Mouse (Mus musculus) embryonic facial prominence, embryonic 15.5 days (tissue): ENCODE results near the gene L3mbtl3. TPM values are rescaled to one million over a fixed set of nuclear protein-coding genes. Genes with fewer than 3 reads are reported as not detected.

Source experiments
- ATAC-seq: fragments of 200-750 bp; cut with Nextera tagmentation; 2 replicates; pipeline ENCODE4 v1.8.0; 2017; ENCODE audit warnings: low read depth, moderate TSS enrichment; ENCODE audit not compliant: insufficient number of reproducible peaks, low FRiP score, low TSS enrichment
- H3K27ac ChIP-seq: fragments of 300-500 bp; sonication (generic); replicated peaks from 2 replicates; pipeline ENCODE4 v1.5.1; 2015; ENCODE audit warnings: mild to moderate bottlenecking, inconsistent platforms
- H3K27me3 ChIP-seq: fragments of 300-500 bp; sonication (generic); 2 replicates; pipeline ENCODE4 v1.6.1; 2015; ENCODE audit warnings: inconsistent platforms
- H3K36me3 ChIP-seq: fragments of 300-500 bp; sonication (generic); 2 replicates; pipeline ENCODE4 v1.6.1; 2015; ENCODE audit warnings: mild to moderate bottlenecking, inconsistent platforms
- H3K4me1 ChIP-seq: fragments of 300-500 bp; sonication (generic); 2 replicates; pipeline ENCODE4 v1.6.1; 2015; ENCODE audit warnings: inconsistent platforms
- H3K4me2 ChIP-seq: fragments of 300-500 bp; sonication (generic); replicated peaks from 2 replicates; pipeline ENCODE4 v1.6.1; 2015; ENCODE audit warnings: mild to moderate bottlenecking, inconsistent platforms
- H3K4me3 ChIP-seq: fragments of 300-500 bp; sonication (generic); replicated peaks from 2 replicates; pipeline ENCODE4 v1.5.1; 2015; ENCODE audit warnings: mild to moderate bottlenecking, inconsistent platforms
- H3K9ac ChIP-seq: fragments of 300-500 bp; sonication (generic); 2 replicates; pipeline ENCODE4 v1.6.1; 2015; ENCODE audit warnings: inconsistent platforms
- H3K9me3 ChIP-seq: fragments of 300-500 bp; sonication (generic); replicated peaks from 2 replicates; pipeline ENCODE4 v1.6.1; 2016; ENCODE audit warnings: inconsistent platforms
- WGBS: fragments of 180-500 bp; shearing (Covaris S2); methylation state at CpG from one replicate; pipeline ENCODE4 v1.1.7; 2015; 5-methylcytosine and 5-hydroxymethylcytosine counted together
- polyA plus RNA-seq: library from polyadenylated mRNA; unstranded; fragments of >200 nt; fragmentation: Nextera tagmentation; extraction: Ambion mirVana; gene quantifications from 2 replicates; pipeline ENCODE4 v1.2.1, GENCODE M21; 2015

L3mbtl3 gene
- polyA plus RNA-seq, 1 experiment from 2014 or later = 17.2 TPM

- Histone ChIP-seq H3K4me2 (no peak overlapping the region), H3K9me3 (no peaks in the 10 kb centered on the region), H3K27ac (no peak overlapping the region), H3K27me3 (no peaks in the 10 kb centered on the region), H3K9ac (no peak overlapping the region), H3K4me1 (no peaks in the 10 kb centered on the region), H3K4me3 (no peak overlapping the region), H3K36me3 (peaks cover 8% of the 10 kb centered on the region; the same call in 1 of the 2 replicates)
- WGBS = 91% methylated on average over 2 of the region's 2 CpGs
- ATAC-seq = no peak
These were observed 10.8 kb downstream of the L3mbtl3 start for GRCm38 (mm10) chr10:26364942-26365341.

GRCm38 (mm10) chr10:26364326-26364856, 11.4 kb downstream of the L3mbtl3 start:
- no peaks in the 10 kb centered on the region for H3K27me3 ChIP-seq
- no peak overlapping the region for H3K27ac ChIP-seq
- H3K36me3 ChIP-seq = peaks cover 8% of the 10 kb centered on the region; the same call in 1 of the 2 replicates
- WGBS = 72% methylated on average over 8 of the region's 8 CpGs
- no peaks in the 10 kb centered on the region for H3K4me1 ChIP-seq
- no peak overlapping the region for H3K4me2 ChIP-seq
- ATAC-seq = no peak
- H3K4me3 ChIP-seq = no peak overlapping the region
- no peak overlapping the region for H3K9ac ChIP-seq
- H3K9me3 ChIP-seq = no peaks in the 10 kb centered on the region

GRCm38 (mm10) chr10:26363605-26364004, 12.2 kb downstream of the L3mbtl3 start:
- WGBS = 46% methylated on average over 3 of the region's 3 CpGs
- H3K36me3 ChIP-seq = peaks cover 8% of the 10 kb centered on the region; the same call in 1 of the 2 replicates
- H3K27me3 ChIP-seq = no peaks in the 10 kb centered on the region
- no peaks in the 10 kb centered on the region for H3K4me1 ChIP-seq
- H3K9me3 ChIP-seq = no peaks in the 10 kb centered on the region
- no peak overlapping the region for H3K9ac ChIP-seq
- no peak overlapping the region for H3K4me3 ChIP-seq
- H3K4me2 ChIP-seq = no peak overlapping the region
- ATAC-seq = no peak
- H3K27ac ChIP-seq = no peak overlapping the region

DNA sequence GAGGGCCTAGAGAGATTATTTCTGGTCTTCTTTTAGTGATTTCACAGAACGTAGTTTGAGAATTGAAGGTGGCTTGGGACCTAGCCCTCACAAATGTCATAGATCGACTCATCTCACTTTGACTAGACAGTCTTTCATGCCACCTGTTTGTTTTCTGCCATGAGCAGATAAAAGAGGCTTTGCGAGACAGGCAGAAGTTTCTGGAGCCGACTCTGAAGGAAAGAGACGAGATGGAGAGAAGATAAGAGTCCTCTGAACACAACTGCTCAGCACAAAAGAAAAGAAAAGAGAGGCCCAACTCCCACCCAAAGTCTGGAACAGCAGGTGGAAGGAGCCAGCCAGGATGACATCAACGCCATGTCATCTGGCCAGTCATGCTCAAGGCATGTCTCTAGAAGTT, 17.0 kb downstream of the L3mbtl3 start:
- Histone ChIP-seq H3K4me3 (no peak overlapping the region), H3K4me1 (no peaks in the 10 kb centered on the region), H3K9ac (no peak overlapping the region), H3K4me2 (no peak overlapping the region), H3K36me3 (no peaks in the 10 kb centered on the region), H3K27me3 (no peaks in the 10 kb centered on the region), H3K9me3 (no peaks in the 10 kb centered on the region), H3K27ac (no peak overlapping the region)
- ATAC-seq = no peak
- 79% methylated on average over 6 of the region's 6 CpGs for WGBS

DNA sequence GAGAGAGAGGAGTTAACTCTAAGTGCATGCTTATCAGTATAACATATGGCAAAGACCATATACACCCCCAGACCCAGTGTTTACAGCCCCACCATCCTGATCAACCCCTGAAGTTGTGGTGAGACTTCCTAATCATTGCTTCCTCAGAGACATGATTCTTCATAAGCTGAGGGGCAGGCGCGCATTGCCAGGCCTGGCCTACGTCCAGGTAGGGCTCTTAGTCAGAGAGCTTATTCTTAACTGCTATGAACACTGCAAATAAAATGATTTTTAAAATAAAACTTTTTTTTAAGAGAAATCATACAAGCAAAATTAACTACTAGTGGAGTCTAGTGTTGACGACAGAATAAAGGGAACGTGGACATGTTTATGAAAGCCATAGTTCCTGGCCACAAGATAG, 17.5 kb downstream of the L3mbtl3 start:
- WGBS = 89% methylated on average over 5 of the region's 5 CpGs
- no peaks in the 10 kb centered on the region for H3K36me3 ChIP-seq

GRCm38 (mm10) chr10:26353781-26354180, 22.0 kb downstream of the L3mbtl3 start:
- ATAC-seq = no peak
- 70% methylated on average over 4 of the region's 4 CpGs for WGBS

More for the DNA sequence above, 17.5 kb downstream of the L3mbtl3 start:
- Histone ChIP-seq H3K9me3 (no peaks in the 10 kb centered on the region), H3K27me3 (no peaks in the 10 kb centered on the region), H3K4me1 (no peaks in the 10 kb centered on the region), H3K9ac (no peak overlapping the region), H3K4me2 (no peak overlapping the region), H3K4me3 (no peak overlapping the region), H3K27ac (no peak overlapping the region)
- ATAC-seq = no peak

DNA sequence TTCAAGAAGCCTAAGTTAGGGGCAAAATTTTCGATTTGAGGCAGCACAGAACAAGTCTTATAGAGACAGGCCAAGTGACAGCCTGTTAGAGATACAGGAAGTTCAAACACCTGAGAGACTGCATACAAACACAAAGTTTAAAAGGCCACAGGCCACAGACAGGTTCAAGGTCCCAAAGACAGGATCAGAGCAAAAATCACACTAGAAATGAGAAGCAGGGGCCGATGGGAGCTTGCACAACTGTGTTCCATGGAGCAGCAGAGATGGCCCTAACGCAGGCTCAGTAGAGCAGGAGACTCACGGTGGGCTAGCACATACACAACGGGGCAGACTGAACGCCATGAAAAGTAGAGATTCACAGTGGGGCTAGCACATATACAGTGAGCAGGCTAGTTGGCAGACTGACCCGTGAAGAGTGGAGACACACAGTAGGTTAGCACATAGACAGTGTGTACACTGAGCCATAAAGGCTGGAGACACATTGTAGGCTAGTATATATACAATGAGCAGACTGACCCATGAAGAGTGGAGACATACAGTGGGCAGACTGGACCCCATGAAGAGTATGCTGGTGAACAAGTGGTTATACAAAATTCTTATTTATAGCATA, 24.5 kb downstream of the L3mbtl3 start:
- Histone ChIP-seq H3K9me3 (no peaks in the 10 kb centered on the region), H3K27ac (no peak overlapping the region), H3K4me1 (no peaks in the 10 kb centered on the region; the same call in 1 of the 2 replicates), H3K4me2 (no peak overlapping the region), H3K36me3 (peaks cover 6% of the 10 kb centered on the region; the same call in 1 of the 2 replicates), H3K4me3 (no peak overlapping the region), H3K27me3 (no peaks in the 10 kb centered on the region), H3K9ac (no peak overlapping the region)
- no peak for ATAC-seq
- WGBS = 78% methylated on average over 7 of the region's 7 CpGs

More at GRCm38 (mm10) chr10:26353781-26354180, 22.0 kb downstream of the L3mbtl3 start:
- Histone ChIP-seq H3K27ac (no peak overlapping the region), H3K9me3 (no peaks in the 10 kb centered on the region), H3K36me3 (peaks cover 6% of the 10 kb centered on the region; the same call in 1 of the 2 replicates), H3K4me1 (no peaks in the 10 kb centered on the region; the same call in 1 of the 2 replicates), H3K4me2 (no peak overlapping the region), H3K4me3 (no peak overlapping the region), H3K9ac (no peak overlapping the region), H3K27me3 (no peaks in the 10 kb centered on the region)

- no peak overlapping the region for H3K4me3 ChIP-seq
- peaks cover 6% of the 10 kb centered on the region; the same call in 1 of the 2 replicates for H3K36me3 ChIP-seq
- no peak overlapping the region for H3K4me2 ChIP-seq
- H3K27me3 ChIP-seq = no peaks in the 10 kb centered on the region
- H3K27ac ChIP-seq = no peak overlapping the region
- 44% methylated on average over 1 of the region's 1 CpGs for WGBS
- no peaks in the 10 kb centered on the region for H3K9me3 ChIP-seq
- H3K4me1 ChIP-seq = no peaks in the 10 kb centered on the region; the same call in 1 of the 2 replicates
- no peak overlapping the region for H3K9ac ChIP-seq
- no peak for ATAC-seq
These were observed 25.6 kb downstream of the L3mbtl3 start for GRCm38 (mm10) chr10:26350153-26350552.

DNA sequence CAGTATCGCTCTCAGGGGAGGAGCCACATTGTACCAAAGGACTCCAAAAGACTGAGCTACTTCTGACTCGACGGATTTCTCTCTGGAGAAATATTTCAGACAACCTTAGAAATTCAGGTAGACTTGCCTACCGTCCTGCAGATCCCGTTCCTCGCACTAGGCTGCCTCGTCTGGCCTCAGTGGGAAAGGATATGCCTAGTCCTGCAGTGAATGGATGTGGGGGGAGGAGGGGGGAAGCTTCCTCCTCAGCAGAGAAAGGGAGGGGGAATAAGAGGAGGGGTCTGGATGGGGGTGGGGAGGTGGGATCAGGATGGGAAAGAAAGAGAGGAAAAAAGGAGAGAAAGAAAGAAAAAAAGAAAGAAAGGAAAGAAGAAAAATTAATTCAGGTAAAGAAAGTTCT, 28.2 kb downstream of the L3mbtl3 start:
- Histone ChIP-seq H3K27ac (no peak overlapping the region), H3K9me3 (no peaks in the 10 kb centered on the region), H3K4me3 (no peak overlapping the region), H3K27me3 (no peaks in the 10 kb centered on the region), H3K36me3 (peaks cover 14% of the 10 kb centered on the region), H3K4me1 (no peaks in the 10 kb centered on the region; the same call in 1 of the 2 replicates), H3K9ac (no peak overlapping the region), H3K4me2 (no peak overlapping the region)
- WGBS = 40% methylated on average over 7 of the region's 7 CpGs
- ATAC-seq = no peak

GRCm38 (mm10) chr10:26345879-26346278, 29.9 kb downstream of the L3mbtl3 start:
- 65% methylated on average over 1 of the region's 1 CpGs for WGBS
- ATAC-seq = no peak
- H3K36me3 ChIP-seq = peaks cover 23% of the 10 kb centered on the region
- H3K9ac ChIP-seq = no peak overlapping the region
- no peaks in the 10 kb centered on the region for H3K27me3 ChIP-seq
- H3K4me3 ChIP-seq = no peak overlapping the region
- H3K9me3 ChIP-seq = no peaks in the 10 kb centered on the region
- no peaks in the 10 kb centered on the region; the same call in 1 of the 2 replicates for H3K4me1 ChIP-seq
- no peak overlapping the region for H3K27ac ChIP-seq
- no peak overlapping the region for H3K4me2 ChIP-seq

GRCm38 (mm10) chr10:26337896-26338503, 37.8 kb downstream of the L3mbtl3 start:
- 85% methylated on average over 23 of the region's 23 CpGs for WGBS
- no peak for ATAC-seq
- Histone ChIP-seq H3K9ac (no peak overlapping the region), H3K4me2 (no peak overlapping the region), H3K9me3 (no peaks in the 10 kb centered on the region), H3K4me1 (no peaks in the 10 kb centered on the region), H3K36me3 (peaks cover 59% of the 10 kb centered on the region), H3K4me3 (no peak overlapping the region), H3K27ac (no peak overlapping the region), H3K27me3 (no peaks in the 10 kb centered on the region)
